Mouse (Mus musculus): ENCODE measurements at regions not wholly inside any gene's neighbourhood (a gene's known extent, or its start where the extent isn't known, plus 50 kb on each side); places are given as distances from the start of the nearest gene placed in this dataset.

DNA sequence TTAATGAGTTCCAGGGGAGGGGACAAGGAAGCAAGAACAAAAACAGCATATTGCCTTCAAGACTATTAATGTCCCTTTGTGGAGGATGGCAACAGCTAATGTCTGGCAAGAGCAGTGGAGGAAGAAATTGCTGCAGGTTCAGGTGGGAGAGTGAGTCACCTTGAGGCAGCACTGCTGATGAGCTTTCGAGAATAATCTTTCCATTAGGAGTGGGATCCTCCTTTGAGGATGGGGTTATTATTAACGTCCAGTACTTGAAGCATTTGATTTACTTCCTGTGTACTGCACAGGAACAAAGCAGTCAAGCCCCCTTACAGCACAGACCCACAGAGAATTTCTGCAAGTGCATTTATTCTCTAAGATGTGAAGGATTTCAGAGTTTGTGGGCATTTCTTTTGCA is 671.2 kb upstream of the Stxbp6 start:
- DNase-seq (ENCODE audit: low spot score in 2 of 2), result no peak

DNA sequence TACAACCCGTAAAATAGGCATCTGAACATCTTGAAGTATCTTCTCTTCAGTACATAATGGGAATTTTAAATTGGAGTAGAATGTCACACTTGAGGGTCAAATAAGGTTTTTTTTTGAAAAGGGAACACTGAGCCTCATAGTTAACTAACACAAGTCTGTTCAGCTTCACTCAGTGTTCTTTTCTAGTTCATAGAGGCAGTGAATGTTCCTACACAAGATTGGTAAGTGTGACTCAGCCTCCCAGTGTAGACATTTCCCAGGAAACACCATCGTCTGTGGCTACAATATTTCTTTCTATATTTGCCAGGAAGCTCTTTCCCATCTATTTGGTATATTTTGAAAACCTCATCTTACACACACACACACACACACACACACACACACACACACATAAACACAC is 670.1 kb upstream of the Stxbp6 start:
- DNase-seq (ENCODE audit: low spot score in 2 of 2), result no peak

- DNase-seq (ENCODE audit: low spot score in 2 of 2), result no peak
These were observed 659.2 kb upstream of the Stxbp6 start for GRCm38 (mm10) chr12:45733661-45734060.

DNA sequence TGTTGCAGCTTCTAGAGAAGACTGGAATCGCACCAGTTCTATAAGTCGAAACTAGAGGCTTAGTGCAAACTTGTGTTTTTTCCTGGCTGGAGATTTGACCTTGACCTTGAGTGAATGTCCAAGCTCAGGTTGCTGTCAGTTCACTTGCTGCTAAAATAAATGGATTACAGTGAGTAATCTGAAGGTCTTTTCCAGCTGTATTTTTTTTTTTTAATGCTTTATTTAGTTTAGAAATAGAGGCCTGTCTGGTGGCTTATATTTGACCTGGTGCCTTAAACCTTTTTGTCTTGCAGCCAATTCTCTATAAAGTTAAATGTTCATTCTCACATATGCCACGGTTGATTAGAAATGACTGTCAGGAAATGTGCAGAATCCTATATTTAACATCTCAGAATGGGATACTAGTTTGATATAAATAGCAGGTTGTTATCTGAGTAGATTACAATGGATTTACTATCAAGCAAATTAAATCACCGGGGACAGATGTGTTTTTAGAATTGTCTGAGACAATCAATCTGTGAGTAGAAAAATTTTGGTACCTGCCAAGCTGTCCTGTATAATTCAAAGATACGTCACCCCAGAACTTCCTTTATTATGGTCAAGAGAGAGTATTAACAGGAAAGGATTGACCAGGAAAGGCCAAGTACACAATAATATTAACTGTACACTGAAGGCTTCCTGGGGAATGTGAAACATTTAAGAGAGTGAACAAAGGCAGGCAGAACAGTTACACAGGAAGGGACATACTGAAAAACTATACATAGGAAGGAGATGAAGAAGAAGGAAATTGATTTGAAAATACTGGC is 650.3 kb upstream of the Stxbp6 start:
- no peak for DNase-seq (ENCODE audit: low spot score in 2 of 2)

DNA sequence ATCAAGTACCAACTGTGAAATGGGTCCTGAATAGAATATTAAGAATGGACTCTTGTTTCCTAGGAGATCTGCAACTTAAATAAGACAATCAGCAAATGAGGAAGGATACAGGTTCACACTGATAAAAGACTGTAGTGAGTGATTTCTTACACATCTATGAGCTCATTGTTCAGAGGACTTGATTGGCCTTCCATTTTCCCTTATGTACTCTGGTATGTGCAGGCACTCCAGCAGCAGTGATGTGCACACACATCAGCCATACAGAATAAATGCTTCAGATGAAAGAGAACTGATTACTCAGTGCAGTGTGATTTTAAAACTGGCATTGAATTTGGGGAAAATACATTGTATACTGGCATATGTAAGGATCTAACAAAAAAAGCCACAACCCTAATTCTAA is 636.8 kb upstream of the Stxbp6 start:
- DNase-seq (ENCODE audit: low spot score in 2 of 2), result no peak

- no peak for DNase-seq (ENCODE audit: low spot score in 2 of 2)
These were observed 636.3 kb upstream of the Stxbp6 start for GRCm38 (mm10) chr12:45710766-45711165.

DNA sequence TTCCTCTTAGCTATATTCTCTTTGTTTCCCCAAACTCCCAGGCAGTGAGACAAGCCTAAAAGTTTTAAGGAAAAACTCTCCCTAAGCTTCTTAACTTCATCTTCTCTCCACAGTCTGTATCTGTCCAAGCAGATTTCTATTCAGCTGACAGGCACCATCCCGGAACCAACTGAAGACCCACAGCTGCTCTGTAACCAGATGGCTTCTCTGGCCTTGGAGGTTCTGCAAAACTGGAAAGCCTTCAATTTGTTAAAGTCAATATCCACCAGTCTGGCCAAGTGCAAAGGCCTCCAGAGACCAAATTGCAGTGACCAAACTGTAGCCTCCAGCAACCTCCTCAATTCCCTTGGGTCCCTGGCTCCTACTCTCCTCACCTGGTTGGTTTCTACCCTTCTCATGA is 614.8 kb upstream of the Stxbp6 start:
- no peak for DNase-seq (ENCODE audit: low spot score in 2 of 2)

GRCm38 (mm10) chr12:45686765-45687164 is 612.3 kb upstream of the Stxbp6 start:
- no peak for DNase-seq (ENCODE audit: low spot score in 2 of 2)

- no peak for DNase-seq (ENCODE audit: low spot score in 2 of 2)
These were observed 597.9 kb upstream of the Stxbp6 start for GRCm38 (mm10) chr12:45672361-45672760.

DNA sequence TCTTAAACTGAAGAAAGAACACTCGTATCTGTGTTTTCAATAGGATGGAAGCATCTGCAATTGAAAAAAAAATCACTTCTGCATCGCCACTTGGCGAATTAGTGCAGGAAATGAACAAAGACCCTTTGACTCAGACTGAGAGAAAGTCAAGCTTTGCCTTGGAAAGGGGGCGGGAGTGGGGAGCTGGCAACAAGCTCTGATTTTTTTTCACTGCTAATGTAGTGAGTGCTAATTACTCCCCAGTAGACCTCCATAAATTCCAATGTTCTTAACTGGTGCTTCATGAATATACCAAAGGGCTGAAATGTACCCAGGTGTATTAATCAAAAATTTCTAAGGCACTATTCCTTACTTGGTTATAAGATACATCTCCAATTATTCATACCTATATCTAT is 597.0 kb upstream of the Stxbp6 start:
- no peak for DNase-seq (ENCODE audit: low spot score in 2 of 2)

GRCm38 (mm10) chr12:45670874-45671553 is 596.5 kb upstream of the Stxbp6 start:
- DNase-seq (ENCODE audit: low spot score in 2 of 2), result no peak

DNA sequence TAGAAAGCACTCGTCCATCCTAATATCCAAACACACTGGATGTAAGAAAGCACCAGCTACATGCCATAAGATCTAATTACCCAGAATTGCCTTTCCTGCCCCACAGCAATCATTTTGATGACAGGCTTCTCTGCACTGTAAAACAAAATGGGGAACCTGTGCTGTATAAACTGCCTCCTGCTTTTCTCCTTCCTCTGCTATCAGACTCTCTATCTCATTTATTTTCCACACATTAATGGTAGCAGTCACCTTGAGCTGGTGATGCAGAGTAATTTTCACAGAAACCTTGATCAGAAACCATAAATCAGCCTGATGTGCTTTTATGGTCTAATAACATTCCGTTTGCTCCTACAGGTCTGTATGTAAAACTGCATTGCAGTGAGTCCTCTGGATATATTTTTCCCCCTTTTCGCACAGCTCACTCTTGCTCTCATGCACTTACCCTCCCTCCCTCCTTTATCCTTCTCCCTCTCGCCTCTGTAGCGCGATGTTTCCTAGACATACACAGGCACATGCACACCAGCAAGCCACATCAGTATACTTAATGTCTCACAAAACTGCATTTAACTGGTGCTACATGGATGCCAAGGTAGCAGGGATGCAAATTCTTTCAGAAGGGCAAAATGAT is 595.9 kb upstream of the Stxbp6 start:
- DNase-seq (ENCODE audit: low spot score in 2 of 2), result no peak

- no peak for DNase-seq (ENCODE audit: low spot score in 2 of 2)
These were observed 585.1 kb upstream of the Stxbp6 start for GRCm38 (mm10) chr12:45659612-45660011.

DNA sequence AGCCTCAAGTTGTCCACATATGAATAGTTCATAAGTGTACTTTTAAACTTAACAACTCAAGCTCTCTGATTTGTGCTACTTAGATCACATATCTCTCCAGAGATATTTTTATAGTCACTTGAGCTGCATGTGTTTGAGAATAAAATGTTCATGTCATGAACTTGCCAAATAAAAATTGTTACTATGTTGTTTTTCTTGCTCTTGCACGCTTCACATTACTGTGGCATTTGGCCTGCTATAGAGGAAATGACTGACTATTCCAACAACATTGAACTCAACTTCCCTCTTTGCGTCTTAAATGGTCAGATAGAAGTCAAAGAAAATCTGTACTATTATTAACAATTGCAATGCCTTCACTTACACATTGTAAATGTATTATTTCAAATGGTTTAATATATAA is 582.1 kb upstream of the Stxbp6 start:
- DNase-seq (ENCODE audit: low spot score in 2 of 2), result no peak

DNA sequence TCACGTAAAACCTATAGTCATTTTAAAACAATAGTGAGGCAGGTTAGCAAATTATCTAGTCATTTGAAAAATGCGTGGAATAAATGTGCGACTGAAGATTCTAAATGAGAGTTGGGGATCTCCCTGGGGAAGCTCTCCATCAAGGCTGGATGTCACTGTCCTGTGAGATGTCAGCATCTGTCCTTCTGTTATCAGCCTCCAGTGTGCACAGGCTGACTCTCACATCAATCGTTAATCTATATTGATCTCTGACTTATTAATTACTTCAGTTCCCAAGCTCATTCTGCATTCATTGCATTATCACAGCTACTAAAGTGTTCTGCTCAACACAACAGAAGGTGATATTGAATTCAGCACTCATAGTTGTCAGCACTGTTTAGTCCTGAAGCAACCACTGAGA is 574.1 kb upstream of the Stxbp6 start:
- DNase-seq (ENCODE audit: low spot score in 2 of 2), result no peak

GRCm38 (mm10) chr12:45644180-45644579 is 569.7 kb upstream of the Stxbp6 start:
- no peak for DNase-seq (ENCODE audit: low spot score in 2 of 2)

- DNase-seq (ENCODE audit: low spot score in 2 of 2), result no peak
These were observed 548.3 kb upstream of the Stxbp6 start for GRCm38 (mm10) chr12:45622830-45623229.

GRCm38 (mm10) chr12:45620056-45620455 is 545.5 kb upstream of the Stxbp6 start:
- DNase-seq (ENCODE audit: low spot score in 2 of 2), result no peak

DNA sequence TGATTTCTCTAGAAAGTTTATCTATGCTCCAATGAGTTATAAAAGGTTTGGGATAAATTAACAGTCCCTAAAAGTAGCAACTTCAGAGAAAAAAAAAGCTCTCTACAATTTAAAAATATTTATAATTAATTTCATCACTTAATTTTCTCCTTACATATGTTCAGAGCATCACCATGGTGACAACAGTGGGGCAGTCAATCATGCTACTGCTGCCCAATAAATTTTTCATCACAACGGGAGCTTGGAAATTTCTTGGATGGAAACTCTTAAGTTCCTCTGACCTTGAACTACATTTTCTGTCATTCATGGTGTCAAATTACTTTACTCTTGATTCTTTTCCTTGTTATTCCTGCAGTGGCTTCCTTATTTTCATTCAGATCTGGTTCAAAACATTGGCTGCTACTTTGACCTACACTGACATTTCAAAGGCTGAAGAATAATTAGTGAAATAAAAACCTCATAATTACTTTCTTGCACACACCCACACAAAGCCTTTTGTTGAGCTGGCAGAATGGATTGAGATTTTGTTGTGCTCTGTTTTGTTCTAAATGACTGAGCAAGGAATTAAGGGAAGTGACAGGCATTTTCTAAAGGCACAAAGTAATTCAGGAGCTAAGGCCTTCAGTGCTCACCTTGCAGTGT is 540.1 kb upstream of the Stxbp6 start:
- DNase-seq (ENCODE audit: low spot score in 2 of 2), result no peak

DNA sequence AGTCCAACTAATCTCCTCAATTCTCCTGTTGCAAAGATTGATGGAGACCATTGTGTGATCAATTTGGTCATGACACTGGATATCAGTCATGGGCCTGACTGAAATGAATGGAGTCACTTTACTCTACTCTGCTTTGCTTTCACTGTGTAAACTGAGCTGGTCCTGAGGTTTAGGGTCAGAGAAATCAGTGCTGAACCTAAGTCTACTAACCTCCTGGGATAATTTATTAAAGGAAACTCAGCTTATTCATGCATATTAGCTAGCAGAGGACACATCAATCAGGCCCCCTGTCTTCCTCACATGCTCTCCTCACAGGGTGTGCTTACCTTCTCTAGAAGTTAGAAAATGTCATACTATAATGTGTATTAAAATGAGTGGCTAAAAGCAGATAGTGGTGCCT is 539.6 kb upstream of the Stxbp6 start:
- no peak for DNase-seq (ENCODE audit: low spot score in 2 of 2)

GRCm38 (mm10) chr12:45599443-45599842 is 524.9 kb upstream of the Stxbp6 start:
- DNase-seq (ENCODE audit: low spot score in 2 of 2), result no peak

- no peak for DNase-seq (ENCODE audit: low spot score in 2 of 2)
These were observed 523.5 kb upstream of the Stxbp6 start for GRCm38 (mm10) chr12:45597904-45598570.
